Mouse (Mus musculus): ENCODE data around the gene Spata2l.
"Not testable (repeated sequence)": the region's sequence is repeated elsewhere in the genome, so short reads cannot be mapped to it uniquely, and the experiment has no call there.

Spata2l gene

GRCm38 (mm10) chr8:123199864-123200263 lies 36.2 kb downstream of the Spata2l start:
- no peak for DNase-seq (ENCODE audit: low read depth, low spot score)

DNA sequence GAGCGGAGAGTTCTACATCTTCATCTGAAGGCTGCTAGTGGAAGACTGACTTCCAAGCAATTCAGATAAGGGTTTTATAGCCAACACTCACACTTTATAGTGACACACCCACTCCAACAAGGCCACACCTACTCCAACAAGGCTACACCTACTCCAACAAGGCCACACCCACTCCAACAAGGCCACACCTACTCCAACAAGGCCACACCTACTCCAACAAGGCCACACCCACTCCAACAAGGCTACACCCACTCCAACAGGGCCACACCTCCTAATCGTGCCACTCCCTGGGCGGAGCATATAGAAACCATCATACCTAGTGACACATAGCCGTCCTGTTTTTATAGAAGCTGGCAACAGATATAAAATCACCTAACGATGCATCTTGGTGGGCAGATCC lies 39.0 kb downstream of the Spata2l start:
- not testable (repeated sequence) for DNase-seq (ENCODE audit: low read depth, low spot score)

DNA sequence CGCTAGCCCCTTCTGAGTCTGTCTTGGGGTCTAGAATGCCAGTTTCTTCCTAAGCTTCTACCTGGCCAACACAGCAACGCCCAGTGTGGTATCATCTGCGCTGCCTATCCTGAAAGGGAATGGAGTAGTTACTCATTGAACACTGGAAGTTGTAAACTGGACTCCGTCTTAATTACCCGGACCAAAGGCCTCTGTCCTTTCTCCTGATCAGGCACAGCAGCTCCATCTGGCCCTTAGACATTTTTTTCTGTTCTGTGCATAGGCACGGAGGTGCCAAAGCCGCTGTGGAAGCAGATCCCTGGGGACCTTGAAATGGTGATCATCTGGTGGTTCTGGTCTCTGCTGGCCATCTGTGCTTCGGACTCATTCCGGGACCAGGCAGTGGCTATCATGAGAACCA lies 42.3 kb downstream of the Spata2l start:
- DNase-seq (ENCODE audit: low read depth, low spot score), result no peak

DNA sequence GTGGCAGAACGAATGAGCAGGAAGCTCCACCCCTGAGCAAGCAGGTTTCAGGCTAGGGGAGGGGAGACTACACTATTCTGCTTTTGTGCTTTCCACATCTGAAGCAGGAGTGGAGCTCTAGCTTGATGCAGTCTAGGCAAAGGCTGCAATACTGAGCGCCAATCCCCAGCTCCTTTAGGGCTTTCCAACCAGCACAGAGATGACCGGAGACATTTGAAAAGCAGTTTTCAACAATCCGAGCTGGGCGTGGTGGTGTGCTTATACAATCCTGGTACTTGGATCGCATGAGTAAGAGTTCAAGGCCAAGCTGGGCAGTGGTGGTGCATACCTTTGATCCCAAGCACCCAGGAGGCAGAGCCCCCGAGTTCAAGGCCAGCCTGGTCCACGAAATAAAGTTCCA lies 44.1 kb downstream of the Spata2l start:
- no peak for DNase-seq (ENCODE audit: low read depth, low spot score)

GRCm38 (mm10) chr8:123190678-123191077 lies 45.4 kb downstream of the Spata2l start:
- peak; percentile 84 for DNase-seq (ENCODE audit: low read depth, low spot score)

- no peak for DNase-seq (ENCODE audit: low read depth, low spot score)
Observed at GRCm38 (mm10) chr8:123188841-123189240, 47.2 kb downstream of the Spata2l start.

DNA sequence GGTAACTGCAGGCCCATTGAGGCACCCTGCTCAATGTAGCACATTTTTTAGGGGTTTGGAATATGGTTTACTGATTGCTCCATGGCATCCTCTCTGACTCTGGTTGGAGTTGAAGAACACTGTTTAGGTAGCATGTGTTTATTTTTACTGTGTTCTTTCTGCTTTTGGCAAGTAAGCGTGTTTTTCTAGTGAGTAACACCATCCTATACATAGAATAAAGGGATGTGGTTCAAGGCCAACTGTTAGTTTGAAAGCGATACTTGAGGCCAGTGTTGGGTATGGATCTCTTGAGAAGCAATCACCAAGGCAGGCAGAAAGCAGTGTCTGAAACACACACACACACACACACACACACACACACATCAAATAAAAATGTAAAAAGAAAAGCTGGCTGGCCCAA lies 48.0 kb downstream of the Spata2l start:
- no peak for DNase-seq (ENCODE audit: low read depth, low spot score)

- DNase-seq (ENCODE audit: low read depth, low spot score), result peak; percentile 68
Observed at GRCm38 (mm10) chr8:123185566-123186409, 50.2 kb downstream of the Spata2l start, which contains the start of gene Dpep1. Gene Dpep1 (plus strand): TSS chr8:123186242.

DNA sequence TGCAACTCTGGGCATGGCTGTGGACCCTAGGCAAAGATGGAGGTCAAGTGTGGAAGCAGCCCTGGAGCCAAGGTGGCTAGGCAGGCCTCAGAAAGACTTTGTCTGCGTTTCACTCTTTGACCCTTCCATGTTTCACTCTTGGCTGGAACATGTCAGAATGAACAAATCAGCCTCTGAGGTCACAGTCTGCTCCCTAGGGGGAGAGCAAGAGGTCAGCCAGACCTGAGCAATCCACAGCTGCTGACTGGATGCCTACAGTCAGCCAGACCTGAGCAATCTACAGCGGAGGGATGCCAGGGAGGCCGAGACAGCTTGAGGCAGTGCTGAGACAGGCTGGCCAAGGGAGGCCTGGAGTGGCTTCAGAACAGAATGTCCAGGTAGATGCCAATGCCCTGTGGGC lies 54.6 kb downstream of the Spata2l start:
- DNase-seq (ENCODE audit: low read depth, low spot score), result peak; percentile 69
